ENCODE assay signal across 11 mouse cellular contexts in the genomic region with DNA sequence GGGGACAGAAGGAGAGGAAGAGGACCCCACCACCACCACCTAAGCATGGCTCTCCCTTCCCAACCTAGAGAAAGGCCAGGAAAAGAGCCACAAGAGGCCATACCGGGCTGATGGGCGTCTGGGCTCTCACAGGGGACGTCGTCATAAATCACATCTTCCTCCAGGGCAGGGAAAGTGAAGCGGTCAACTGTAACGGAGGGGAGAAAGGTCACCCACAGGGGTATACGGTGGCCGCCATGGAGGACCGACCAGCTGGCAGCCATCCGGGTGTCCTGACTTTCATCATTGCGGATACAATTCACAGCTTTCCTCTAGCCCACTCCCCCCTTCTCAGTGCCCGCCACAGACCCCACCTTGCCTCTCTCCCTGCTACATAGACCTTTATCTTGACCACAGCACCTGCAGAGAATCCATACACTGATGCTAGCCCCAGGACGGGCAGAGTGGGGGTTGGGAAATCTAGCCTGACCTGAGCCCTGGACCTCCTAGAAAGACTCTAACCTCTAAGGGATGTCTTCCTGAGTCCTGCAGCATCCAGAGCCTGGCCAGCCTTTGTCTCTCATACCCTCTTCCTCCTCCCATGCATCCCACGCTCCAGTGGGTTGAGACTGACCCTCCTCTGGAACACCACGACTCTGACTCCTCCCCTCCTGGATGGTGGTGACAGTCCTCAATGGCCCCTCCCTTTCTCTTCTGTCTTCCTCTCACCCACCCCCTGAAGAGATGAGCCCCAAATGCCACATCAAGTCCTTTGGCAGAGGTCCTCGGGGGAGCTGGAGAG.
DNase-seq lines count a peak whose midpoint lies in the region; ATAC-seq lines count a peak whose summit lies in the region.
"Had no signal": no experiment of that assay in that cellular context is flagged by ENCODE, and none has a peak within 500 bp of the region (broad histone marks: within the 10 kb centered on the region; RNA-seq: fewer than 3 reads in every experiment).

No protein-coding gene starts in this region.

- no peak overlapping the region for H3K4me3 ChIP-seq in forebrain, embryonic 12.5 days (replicated peaks)
- H3K4me3 ChIP-seq in forebrain, embryonic 11.5 days (ENCODE audit: low read depth, low read length), result no peak overlapping the region
- H3K4me3 ChIP-seq in midbrain, embryonic 10.5 days, result no peak overlapping the region
- H3K4me3 ChIP-seq in midbrain, embryonic 15.5 days, result no peak overlapping the region
- no peak overlapping the region for H3K4me3 ChIP-seq in hindbrain, embryonic 12.5 days
- no peak overlapping the region for H3K4me3 ChIP-seq in neural tube, embryonic 13.5 days
- no peak overlapping the region for H3K4me3 ChIP-seq in liver, embryonic 12.5 days
- H3K4me3 ChIP-seq: forebrain, embryonic 13.5 days had no signal

- 0 out of 2 replicates have a peak, but pooled peaks have one; percentile 14 for ATAC-seq in forebrain, embryonic 12.5 days (ENCODE audit: low FRiP score)
- no peak for ATAC-seq in forebrain, embryonic 11.5 days (replicated peaks; ENCODE audit: low FRiP score)
- no peak; the same call in 1 of the 2 replicates for ATAC-seq in midbrain, embryonic 15.5 days (replicated peaks)
- peak; percentile 26; the same call in 1 of the 2 replicates for ATAC-seq in hindbrain, embryonic 12.5 days (ENCODE audit: low FRiP score)
- 0 out of 2 replicates have a peak, but pooled peaks have one; percentile 13 for ATAC-seq in neural tube, embryonic 13.5 days (ENCODE audit: low read depth)
- no peak for ATAC-seq in liver, embryonic 12.5 days
- ATAC-seq: Patski had no signal

- WGBS in forebrain, embryonic 12.5 days, result 83% methylated on average over 16 of the region's 16 CpGs
- 83% methylated on average over 16 of the region's 16 CpGs for WGBS in forebrain, embryonic 11.5 days
- WGBS in midbrain, embryonic 10.5 days, result 61% methylated on average over 16 of the region's 16 CpGs
- WGBS in midbrain, embryonic 15.5 days, result 54% methylated on average over 16 of the region's 16 CpGs
- WGBS in hindbrain, embryonic 12.5 days, result 53% methylated on average over 16 of the region's 16 CpGs
- WGBS in neural tube, embryonic 13.5 days, result 34% methylated on average over 16 of the region's 16 CpGs
- WGBS in liver, embryonic 12.5 days (ENCODE audit: insufficient replicate concordance), result 64% methylated on average over 16 of the region's 16 CpGs

- peaks cover 12% of the 10 kb centered on the region; the same call in 1 of the 2 replicates for H3K9me3 ChIP-seq in forebrain, embryonic 12.5 days
- no peaks in the 10 kb centered on the region for H3K9me3 ChIP-seq in forebrain, embryonic 11.5 days (ENCODE audit: control insufficient read depth, low read length)
- H3K9me3 ChIP-seq in midbrain, embryonic 10.5 days (replicated peaks), result peaks cover 15% of the 10 kb centered on the region; the same call in 1 of the 2 replicates
- H3K9me3 ChIP-seq in midbrain, embryonic 15.5 days, result no peaks in the 10 kb centered on the region
- H3K9me3 ChIP-seq in hindbrain, embryonic 12.5 days (replicated peaks), result peaks cover 9% of the 10 kb centered on the region; the same call in 1 of the 2 replicates
- peaks cover 10% of the 10 kb centered on the region; the same call in 1 of the 2 replicates for H3K9me3 ChIP-seq in neural tube, embryonic 13.5 days
- no peaks in the 10 kb centered on the region for H3K9me3 ChIP-seq in liver, embryonic 12.5 days (replicated peaks)

- peaks cover 60% of the 10 kb centered on the region for H3K36me3 ChIP-seq in forebrain, embryonic 12.5 days (replicated peaks)
- peaks cover 6% of the 10 kb centered on the region for H3K36me3 ChIP-seq in forebrain, embryonic 11.5 days (ENCODE audit: control insufficient read depth, insufficient read depth, low read length)
- peaks cover 82% of the 10 kb centered on the region for H3K36me3 ChIP-seq in midbrain, embryonic 10.5 days
- H3K36me3 ChIP-seq in midbrain, embryonic 15.5 days (replicated peaks), result 0 out of 2 replicates have a peak, but pooled peaks cover 4% of the 10 kb centered on the region
- H3K36me3 ChIP-seq in hindbrain, embryonic 12.5 days, result peaks cover 41% of the 10 kb centered on the region
- H3K36me3 ChIP-seq in neural tube, embryonic 13.5 days, result peaks cover 64% of the 10 kb centered on the region
- H3K36me3 ChIP-seq in liver, embryonic 12.5 days, result peaks cover 7% of the 10 kb centered on the region; the same call in 1 of the 2 replicates

- H3K27me3 ChIP-seq in forebrain, embryonic 12.5 days, result no peaks in the 10 kb centered on the region
- no peaks in the 10 kb centered on the region for H3K27me3 ChIP-seq in forebrain, embryonic 11.5 days (ENCODE audit: control insufficient read depth, insufficient read depth, low read length)
- H3K27me3 ChIP-seq in midbrain, embryonic 10.5 days (ENCODE audit: low read depth, poor library complexity, severe bottlenecking), result no peaks in the 10 kb centered on the region
- no peaks in the 10 kb centered on the region for H3K27me3 ChIP-seq in midbrain, embryonic 15.5 days (replicated peaks)
- H3K27me3 ChIP-seq in hindbrain, embryonic 12.5 days, result no peaks in the 10 kb centered on the region
- H3K27me3 ChIP-seq in neural tube, embryonic 13.5 days, result no peaks in the 10 kb centered on the region
- H3K27me3 ChIP-seq in liver, embryonic 12.5 days (replicated peaks), result 0 out of 2 replicates have a peak, but pooled peaks cover 3% of the 10 kb centered on the region
- H3K27me3 ChIP-seq: forebrain, embryonic 13.5 days; Patski had no signal

- no peak overlapping the region for H3K9ac ChIP-seq in forebrain, embryonic 12.5 days
- no peak overlapping the region for H3K9ac ChIP-seq in forebrain, embryonic 11.5 days (ENCODE audit: low read length)
- no peak overlapping the region for H3K9ac ChIP-seq in midbrain, embryonic 15.5 days
- H3K9ac ChIP-seq in hindbrain, embryonic 12.5 days, result no peak overlapping the region
- H3K9ac ChIP-seq in neural tube, embryonic 13.5 days, result no peak overlapping the region
- H3K9ac ChIP-seq in liver, embryonic 12.5 days, result no peak overlapping the region
- H3K9ac ChIP-seq: forebrain, embryonic 13.5 days had no signal

- H3K4me1 ChIP-seq in forebrain, embryonic 12.5 days, result 0 out of 2 replicates have a peak, but pooled peaks cover 4% of the 10 kb centered on the region
- no peaks in the 10 kb centered on the region for H3K4me1 ChIP-seq in forebrain, embryonic 11.5 days (replicated peaks; ENCODE audit: control insufficient read depth, insufficient read depth, low read length)
- peaks cover 18% of the 10 kb centered on the region for H3K4me1 ChIP-seq in midbrain, embryonic 10.5 days
- H3K4me1 ChIP-seq in midbrain, embryonic 15.5 days, result no peaks in the 10 kb centered on the region
- peaks cover 14% of the 10 kb centered on the region for H3K4me1 ChIP-seq in hindbrain, embryonic 12.5 days
- peaks cover 21% of the 10 kb centered on the region for H3K4me1 ChIP-seq in neural tube, embryonic 13.5 days (replicated peaks)
- H3K4me1 ChIP-seq in liver, embryonic 12.5 days, result no peaks in the 10 kb centered on the region
- H3K4me1 ChIP-seq: forebrain, embryonic 13.5 days had no signal

- no peak for DNase-seq in forebrain, embryonic 11.5 days (ENCODE audit: low spot score)
- no peak for DNase-seq in midbrain, embryonic 10.5 days (ENCODE audit: low spot score)
- no peak for DNase-seq in cerebellum, adult 9-11 months

- no peak overlapping the region for H3K4me2 ChIP-seq in forebrain, embryonic 12.5 days
- H3K4me2 ChIP-seq in forebrain, embryonic 11.5 days (ENCODE audit: low read depth, low read length, severe bottlenecking), result no peak overlapping the region
- no peak overlapping the region for H3K4me2 ChIP-seq in midbrain, embryonic 15.5 days
- no peak overlapping the region for H3K4me2 ChIP-seq in hindbrain, embryonic 12.5 days (replicated peaks)
- H3K4me2 ChIP-seq in neural tube, embryonic 13.5 days, result no peak overlapping the region
- no peak overlapping the region for H3K4me2 ChIP-seq in liver, embryonic 12.5 days
- H3K4me2 ChIP-seq: forebrain, embryonic 13.5 days; liver, embryonic 11.5 days had no signal

- H3K27ac ChIP-seq in forebrain, embryonic 12.5 days, result 0 out of 2 replicates have a peak overlapping the region, but pooled peaks have one; percentile 19
- H3K27ac ChIP-seq in forebrain, embryonic 11.5 days (ENCODE audit: low read depth, low read length), result no peak overlapping the region
- peak overlapping the region; percentile 69 for H3K27ac ChIP-seq in midbrain, embryonic 10.5 days (replicated peaks)
- H3K27ac ChIP-seq in midbrain, embryonic 15.5 days, result no peak overlapping the region
- H3K27ac ChIP-seq in hindbrain, embryonic 12.5 days, result peak overlapping the region; percentile 35
- peak overlapping the region; percentile 55 for H3K27ac ChIP-seq in neural tube, embryonic 13.5 days (replicated peaks)
- H3K27ac ChIP-seq in liver, embryonic 12.5 days, result no peak overlapping the region
- H3K27ac ChIP-seq: forebrain, embryonic 13.5 days had no signal

Comparison
In these comparisons a context has a peak if more than half of its experiments do, and no peak if none do; other contexts are left out.
1. ATAC-seq: peak in forebrain, embryonic 12.5 days (single experiment), hindbrain, embryonic 12.5 days (single experiment) and neural tube, embryonic 13.5 days (single experiment); none in forebrain, embryonic 11.5 days (single experiment), midbrain, embryonic 15.5 days (single experiment) and liver, embryonic 12.5 days (single experiment).
2. H3K27ac ChIP-seq: peak in forebrain, embryonic 12.5 days (single experiment), midbrain, embryonic 10.5 days (single experiment), hindbrain, embryonic 12.5 days (single experiment) and neural tube, embryonic 13.5 days (single experiment); none in forebrain, embryonic 11.5 days (single experiment), midbrain, embryonic 15.5 days (single experiment) and liver, embryonic 12.5 days (single experiment).